Mouse (Mus musculus): Measurements from ENCODE around the gene Rbpj.

The Rbpj gene

GRCm38 (mm10) chr5:53678036-53678767 lies 212.2 kb downstream of the Rbpj start:
- no peak for DNase-seq

GRCm38 (mm10) chr5:53679651-53680050 lies 213.7 kb downstream of the Rbpj start:
- DNase-seq, result no peak

GRCm38 (mm10) chr5:53683916-53684315 lies 218.0 kb downstream of the Rbpj start:
- no peak for DNase-seq

- no peak for DNase-seq
Observed at GRCm38 (mm10) chr5:53684417-53684816, 218.5 kb downstream of the Rbpj start.

- DNase-seq, result no peak
Observed at GRCm38 (mm10) chr5:53685623-53686022, 219.7 kb downstream of the Rbpj start.

GRCm38 (mm10) chr5:53686379-53686778 lies 220.4 kb downstream of the Rbpj start:
- DNase-seq, result no peak

- no peak for DNase-seq
Observed at GRCm38 (mm10) chr5:53688326-53688725, 222.4 kb downstream of the Rbpj start.

- no peak for DNase-seq
Observed at GRCm38 (mm10) chr5:53691577-53691976, 225.6 kb downstream of the Rbpj start.

- DNase-seq, result no peak
Observed at GRCm38 (mm10) chr5:53692100-53692499, 226.1 kb downstream of the Rbpj start.

- no peak for DNase-seq
Observed at GRCm38 (mm10) chr5:53692662-53693061, 226.7 kb downstream of the Rbpj start.

- DNase-seq, result no peak
Observed at GRCm38 (mm10) chr5:53696701-53697100, 230.7 kb downstream of the Rbpj start.

- DNase-seq, result no peak
Observed at GRCm38 (mm10) chr5:53697794-53698193, 231.8 kb downstream of the Rbpj start.

- no peak for DNase-seq
Observed at GRCm38 (mm10) chr5:53702686-53703085, 236.7 kb downstream of the Rbpj start.
